Mouse (Mus musculus) adipocyte (in vitro differentiated cells): ENCODE data around the gene Epn3.
A peak's percentile ranks its signal among the peaks of the same experiment; 100 is the strongest.

Experiments
- DNase-seq: peaks from one replicate; pipeline ENCODE4 v3.0.0-alpha.2; 2016; ENCODE audit warnings: low spot score

Gene Epn3

DNA sequence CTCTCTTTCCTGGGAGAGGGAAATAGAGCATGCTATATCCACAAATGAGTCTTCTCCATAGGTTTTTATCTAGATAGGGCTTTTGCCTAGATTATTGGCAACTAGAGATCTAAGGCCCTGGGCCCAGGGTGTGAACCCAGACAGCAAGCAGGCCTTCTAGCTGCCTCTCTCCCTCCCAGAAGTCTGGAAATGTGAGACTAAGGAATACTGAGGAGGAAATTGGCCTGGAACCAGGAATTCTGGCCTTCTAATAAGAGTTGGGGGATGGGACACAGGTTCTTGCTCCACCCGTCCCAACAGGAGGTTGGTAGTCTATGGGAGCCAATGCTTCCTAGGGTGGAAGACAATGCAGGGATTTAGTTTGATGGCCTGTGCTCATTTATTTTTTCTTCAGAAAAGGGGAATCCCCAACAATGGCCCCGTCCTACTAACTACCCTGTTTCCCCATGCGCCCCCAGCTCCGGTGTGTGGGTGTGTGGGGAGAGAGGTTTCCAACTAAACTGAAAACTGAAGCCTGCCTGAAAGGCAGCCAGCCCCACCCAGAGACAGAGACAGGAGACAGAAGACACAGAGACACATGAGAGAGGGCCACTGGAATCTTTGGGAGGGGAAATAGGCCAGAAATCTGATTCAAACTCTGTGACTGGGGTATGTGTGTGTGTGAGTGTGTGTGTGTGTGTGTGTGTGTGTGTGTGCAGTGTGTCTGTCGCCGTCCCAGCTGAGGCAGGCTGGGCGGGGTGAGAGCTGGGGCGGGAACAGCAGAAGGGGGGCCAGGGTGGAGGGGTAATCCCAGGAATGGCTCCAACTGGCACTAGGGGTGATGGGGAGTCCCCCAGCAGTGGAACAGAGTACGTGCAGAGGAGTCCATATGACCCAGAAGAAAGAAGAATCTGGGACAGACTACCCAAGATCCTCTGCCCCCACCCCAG lies 30.4 kb downstream of the Epn3 start:
- peak; percentile 74 for DNase-seq

DNA sequence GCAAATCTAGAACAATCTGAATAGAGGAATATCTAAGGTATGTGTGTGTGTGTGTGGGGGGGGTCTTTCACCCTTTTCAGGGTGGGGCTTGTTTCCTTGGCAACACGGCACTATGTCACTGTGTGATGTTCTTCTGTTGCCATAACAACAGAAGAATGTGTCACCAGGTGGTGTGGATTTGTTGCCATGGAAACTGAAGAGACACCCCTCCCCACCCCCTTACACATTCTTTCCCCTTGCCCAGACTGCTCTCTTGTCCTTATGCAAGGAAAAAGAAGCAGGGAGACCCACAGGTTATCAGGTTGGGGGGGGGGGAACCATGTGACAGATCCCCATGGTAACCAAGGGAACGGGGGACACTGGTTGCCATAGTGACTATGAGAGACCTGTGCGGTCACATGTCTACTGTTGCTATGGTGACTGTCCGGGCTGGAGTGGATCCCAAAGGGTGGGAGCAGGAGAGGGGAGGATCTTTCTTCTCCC lies 31.2 kb downstream of the Epn3 start:
- DNase-seq: no peak

DNA sequence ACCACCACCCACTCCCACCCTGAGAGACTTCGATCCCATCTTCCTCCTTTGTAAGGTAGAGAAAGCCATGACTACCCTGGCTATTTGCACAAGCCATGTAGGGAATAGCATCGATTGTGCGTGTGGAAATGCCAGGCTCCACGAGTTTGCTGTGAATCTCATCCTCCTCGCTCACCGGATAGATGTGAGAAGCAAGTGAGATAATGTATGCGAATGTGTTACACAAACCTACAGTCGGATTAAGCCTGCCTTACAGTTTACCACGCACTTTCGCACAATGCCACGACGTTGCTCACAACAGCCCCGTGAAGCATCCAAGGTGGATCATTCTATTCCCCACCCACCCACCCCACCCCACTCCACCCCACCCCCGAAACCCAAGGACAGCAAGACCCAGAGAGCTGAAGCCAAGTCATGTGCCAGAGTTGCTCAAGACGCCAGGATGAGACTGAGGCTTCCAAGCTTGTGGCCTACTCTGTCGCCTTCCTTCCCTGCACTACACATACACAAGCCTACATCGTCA lies 33.4 kb downstream of the Epn3 start:
- no peak for DNase-seq

DNA sequence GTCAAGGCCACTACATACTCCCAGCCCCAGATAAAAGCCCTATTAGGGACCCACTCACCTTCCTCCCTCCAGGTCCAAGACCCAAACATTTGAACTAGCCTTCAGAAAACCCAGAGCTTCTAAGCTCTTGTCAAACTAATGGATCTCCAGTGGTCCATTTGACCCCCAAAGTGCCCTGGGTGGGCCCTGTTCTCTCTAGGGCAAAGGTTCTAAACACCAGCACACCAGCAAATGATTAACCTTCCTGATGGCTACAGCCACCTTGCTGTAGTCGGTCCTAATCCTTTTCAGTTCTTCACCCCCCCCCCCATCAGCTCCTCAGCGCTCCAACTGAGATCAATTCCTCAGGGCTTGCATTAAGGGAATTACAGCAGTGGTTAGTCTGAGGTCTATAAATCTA lies 35.6 kb downstream of the Epn3 start:
- DNase-seq: no peak

DNA sequence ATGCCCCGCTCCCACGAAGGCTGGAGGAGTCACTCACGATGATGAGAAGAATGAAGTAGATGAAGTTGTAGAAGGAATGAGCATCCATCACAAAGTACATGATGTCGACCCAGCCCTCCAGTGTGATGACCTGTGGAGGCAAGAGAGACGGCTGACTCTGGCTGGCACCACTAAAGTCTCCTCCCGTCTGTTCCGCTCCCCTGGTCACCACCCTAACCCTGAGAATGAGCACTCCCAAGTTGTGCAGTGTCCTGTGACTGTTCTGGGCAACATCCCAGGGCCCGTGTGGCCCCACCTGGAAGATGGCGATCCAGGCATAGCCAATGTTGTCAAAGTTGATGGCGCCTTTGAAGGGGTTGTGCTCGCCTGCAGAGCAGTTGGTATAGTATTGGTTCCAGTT lies 37.9 kb downstream of the Epn3 start:
- no peak for DNase-seq

DNA sequence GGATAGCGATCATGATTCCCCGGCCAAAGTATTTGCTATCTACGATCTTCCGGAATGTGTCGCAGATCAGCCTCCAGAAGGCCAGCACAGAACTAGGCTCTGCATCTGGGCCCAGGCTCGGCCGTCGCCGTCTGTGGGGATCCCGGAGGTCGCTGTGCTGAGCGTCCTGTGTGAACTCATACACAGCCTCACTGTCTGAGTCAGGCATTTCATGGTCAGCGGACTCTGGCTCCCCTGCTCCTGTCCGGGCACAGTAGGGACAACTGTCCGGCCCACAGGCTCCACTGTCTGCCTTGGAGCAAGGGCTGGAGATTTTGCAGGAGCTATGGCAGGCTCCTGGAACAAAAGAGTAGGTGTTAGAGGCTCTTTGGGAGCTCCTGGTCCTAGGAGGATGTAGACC lies 42.8 kb downstream of the Epn3 start:
- no peak for DNase-seq

DNA sequence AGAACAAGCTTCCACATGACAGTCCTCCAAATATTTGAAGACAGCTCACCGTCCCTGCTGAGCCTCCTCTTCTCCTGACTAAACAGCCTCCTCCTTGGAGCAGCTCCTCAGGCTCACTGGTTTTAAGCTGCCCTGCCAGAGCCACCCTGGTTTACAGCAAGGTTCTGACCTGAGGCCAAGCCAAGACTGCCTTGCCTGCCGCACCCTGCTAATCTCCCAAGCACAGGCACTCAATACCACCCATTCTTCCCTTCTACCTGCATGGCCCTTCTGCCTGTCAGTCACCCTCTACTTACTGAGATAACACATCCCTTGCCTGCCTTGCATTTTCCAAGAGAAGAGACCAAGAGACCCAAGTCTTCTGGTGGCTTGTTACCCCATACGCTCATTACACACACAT lies 43.4 kb downstream of the Epn3 start:
- DNase-seq: no peak

DNA sequence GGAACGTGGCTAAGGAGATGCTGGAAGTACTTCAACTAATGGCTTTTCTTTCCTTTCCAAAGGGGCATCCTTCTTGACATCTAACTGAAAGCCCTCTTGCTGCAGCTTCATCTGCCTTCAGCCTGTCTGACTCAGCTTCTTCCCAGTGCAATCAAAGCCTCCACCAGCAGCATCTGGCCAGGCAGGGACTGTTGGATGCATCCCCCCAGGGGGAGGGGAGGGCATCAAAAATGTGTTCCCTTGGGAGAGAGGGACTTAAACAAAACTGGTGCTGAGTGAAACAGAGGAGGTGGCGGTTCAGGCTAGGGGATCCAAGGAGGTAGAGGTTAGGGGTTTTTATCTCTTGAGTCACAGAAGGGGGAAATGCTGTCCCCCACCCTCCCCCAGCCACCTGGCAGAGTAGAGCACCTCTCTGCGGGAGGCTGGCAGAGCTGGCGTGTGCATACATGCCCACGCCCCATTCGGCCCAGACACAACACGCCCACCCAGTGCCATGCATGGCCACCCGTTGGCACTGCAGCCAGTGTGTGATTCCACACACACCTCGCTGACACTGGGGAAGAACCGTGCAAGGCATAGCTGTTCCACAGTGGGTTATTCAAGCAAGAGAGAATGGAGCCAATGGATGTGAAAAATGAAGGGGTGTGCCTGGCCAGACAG lies 44.5 kb downstream of the Epn3 start:
- no peak for DNase-seq

DNA sequence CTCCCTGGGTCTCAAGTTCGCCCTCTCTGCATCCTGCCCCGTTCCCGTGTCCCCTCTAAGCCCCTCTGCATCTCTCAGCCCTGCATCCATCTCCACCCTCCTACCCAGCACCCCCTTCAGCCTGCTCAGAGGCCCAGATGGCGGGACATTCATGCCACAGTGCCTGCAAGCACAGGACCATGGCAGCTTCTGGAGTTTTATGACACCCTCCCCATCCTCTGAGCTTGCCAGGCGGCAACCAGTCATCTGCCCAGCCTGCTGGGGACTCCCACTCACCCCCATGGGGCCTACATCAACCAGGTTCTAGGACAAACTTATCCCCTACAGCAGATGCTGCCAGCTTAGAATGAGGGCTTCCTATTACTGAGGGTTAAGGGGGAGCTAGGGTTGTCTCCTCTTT lies 45.0 kb downstream of the Epn3 start:
- no peak for DNase-seq

DNA sequence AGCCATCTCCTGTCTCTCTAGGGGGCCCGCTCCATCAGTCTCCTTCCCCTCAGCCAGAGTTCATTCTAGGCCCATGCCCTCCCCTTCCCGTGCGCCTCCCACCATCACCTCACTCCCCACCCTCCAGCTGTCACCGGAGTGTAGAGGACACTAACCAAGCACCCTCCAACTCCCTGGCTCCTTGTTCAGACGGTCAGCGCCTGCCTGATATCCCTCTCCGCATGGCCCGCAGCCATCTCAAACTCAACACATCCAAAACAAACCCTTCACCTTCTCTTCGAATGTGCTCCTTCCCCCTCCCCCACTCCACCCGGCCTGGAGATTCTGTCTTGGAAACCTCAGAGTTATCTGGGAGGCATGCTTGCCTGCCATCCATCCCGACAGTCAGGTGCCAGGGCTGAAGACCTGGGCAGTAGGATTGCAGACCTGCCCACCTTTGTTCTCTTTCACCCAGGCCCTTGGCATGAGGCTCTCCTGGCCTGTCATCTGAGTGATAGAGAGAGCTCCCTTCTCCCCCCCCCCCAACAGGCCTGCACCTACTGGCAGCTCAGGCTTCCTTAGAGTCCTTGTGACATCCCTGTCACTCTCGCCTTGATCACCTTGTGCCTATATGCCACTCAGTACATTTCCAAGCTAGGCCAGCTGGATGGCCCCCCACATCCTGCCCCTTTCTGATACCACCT lies 48.5 kb downstream of the Epn3 start:
- no peak for DNase-seq

DNA sequence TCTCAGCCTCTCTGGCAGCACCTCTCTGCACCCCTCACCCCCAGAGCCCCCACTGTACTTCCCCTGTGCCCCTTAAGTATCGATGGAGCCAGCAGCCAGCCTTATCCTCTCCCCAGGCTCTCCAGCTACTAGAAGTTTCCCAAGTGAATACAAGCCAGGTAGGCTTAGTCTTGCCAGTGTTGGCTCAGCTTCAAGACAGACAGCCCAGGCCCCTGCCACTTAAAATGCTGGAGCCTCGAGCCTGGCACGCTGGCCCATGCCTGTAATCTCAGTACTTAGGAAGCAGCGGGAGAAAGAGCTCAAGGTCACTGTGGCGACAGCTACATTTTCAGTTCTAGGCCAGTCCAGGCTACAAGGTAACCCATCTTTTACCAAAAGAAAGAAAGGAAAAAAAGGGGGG lies 49.9 kb downstream of the Epn3 start:
- DNase-seq: no peak

DNA sequence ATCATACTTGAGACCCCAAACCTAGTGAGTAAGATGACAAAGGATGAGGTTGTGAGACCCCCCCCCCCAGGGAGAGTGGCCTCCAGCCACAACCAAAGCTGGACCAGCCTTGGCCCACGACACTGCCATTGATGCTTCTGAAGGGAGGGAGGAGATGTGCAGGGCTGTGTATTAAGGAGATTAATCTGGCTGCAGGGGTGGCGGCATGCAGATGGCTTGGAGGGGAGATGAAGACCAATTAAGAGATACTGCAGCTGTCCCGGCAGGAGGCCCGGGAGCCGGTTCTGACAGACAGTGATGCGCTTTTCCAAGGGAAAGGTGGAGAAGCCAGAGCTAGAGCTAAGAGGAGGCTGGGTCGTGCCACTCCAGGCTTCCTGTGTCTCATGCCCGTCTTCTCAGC lies 50.5 kb downstream of the Epn3 start:
- DNase-seq: no peak

DNA sequence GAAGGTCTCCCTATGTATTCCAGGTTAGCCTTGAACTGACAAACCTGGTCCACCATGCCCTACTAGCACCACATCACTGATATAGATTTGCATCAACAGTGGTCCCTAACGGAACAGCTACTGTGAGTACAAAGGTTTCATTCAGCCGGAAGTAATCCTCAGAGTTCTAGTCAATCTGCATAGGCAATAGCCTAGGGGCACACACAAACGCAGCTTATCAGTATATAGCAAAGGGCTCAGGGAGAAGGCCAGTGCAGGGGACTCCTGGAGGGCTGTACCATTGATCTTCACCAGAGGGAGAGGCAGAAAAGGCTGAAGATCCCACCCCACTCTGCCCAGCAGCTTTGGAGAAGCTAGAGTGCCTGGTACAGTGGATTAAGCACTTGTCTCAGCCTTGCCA lies 52.8 kb downstream of the Epn3 start:
- DNase-seq: no peak

DNA sequence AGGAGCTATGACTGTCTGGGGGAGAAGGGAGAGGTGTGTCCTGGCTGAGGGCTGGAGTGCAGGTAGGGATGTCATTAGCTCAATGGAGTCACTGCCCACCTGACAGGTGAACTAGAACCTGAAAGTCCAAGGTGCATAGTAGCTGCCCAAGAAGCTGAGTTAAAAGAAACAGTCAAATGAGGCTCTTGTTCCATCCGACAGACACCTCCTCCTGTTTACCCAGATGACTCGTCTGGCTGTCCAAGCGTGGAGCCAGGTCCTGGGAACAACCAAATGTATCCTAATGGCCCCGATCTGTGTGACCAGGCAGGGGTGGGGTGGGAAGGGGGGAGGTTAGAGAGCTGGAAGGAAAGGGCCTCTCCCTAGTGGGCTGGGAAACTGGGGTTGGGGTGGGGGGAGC lies 54.5 kb downstream of the Epn3 start:
- DNase-seq: no peak

DNA sequence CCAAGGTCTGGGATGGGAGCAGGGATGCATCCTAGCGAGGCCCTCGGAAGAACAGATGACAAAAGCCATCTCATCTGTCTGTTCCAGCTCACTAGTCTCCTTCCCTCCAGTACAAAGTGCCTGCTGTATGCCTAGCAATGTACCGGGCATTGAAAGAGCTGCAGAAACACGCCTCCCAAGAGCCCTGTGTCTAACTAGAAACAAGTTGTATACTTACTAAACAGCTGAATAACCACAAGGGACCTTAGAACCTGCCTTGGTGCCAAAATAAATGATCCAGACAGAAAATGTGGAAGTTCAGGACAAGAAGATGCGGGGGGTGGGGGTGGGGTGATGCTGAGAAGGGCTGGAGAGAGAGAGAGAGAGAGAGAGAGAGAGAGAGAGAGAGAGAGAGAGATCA lies 54.9 kb downstream of the Epn3 start:
- peak; percentile 21 for DNase-seq

DNA sequence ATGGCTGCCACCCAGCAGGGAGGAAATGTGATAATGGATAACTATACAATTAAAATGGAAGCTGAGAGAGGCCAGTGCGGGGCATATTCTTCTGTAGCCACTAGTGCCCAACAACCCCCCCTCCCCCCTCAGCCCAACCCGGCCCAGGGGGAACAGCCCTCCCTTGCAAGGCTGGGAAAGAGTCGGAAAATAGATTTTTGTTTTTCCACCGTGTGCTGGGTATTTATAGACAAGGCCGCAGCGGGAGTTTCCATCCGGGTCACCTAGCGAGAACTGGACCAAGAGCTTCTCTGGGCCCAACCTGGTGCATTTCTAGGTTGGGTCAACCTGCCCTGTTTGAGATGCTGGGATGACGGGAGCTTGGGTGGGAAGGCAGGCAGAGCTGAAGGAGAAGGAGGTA lies 58.0 kb downstream of the Epn3 start:
- no peak for DNase-seq

DNA sequence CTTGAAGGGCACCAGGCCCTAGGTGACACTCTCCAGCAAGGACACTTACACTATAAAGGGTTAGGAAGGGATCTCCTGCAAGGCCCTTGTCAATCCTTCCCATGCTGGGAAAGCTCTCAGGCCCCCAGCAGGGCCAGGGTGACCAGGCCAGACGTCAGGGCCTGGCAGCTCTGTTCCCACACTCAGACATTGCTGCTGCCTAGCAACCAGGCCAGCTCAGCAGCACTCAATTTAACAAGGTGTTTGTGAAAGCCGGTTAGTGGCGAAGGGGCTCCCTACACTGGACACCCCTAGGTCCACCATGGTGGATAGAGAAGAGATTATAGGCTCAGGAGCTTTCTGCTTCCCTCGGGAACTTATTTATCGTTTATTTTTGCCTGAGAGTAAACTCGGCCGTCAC lies 58.7 kb downstream of the Epn3 start:
- no peak for DNase-seq

DNA sequence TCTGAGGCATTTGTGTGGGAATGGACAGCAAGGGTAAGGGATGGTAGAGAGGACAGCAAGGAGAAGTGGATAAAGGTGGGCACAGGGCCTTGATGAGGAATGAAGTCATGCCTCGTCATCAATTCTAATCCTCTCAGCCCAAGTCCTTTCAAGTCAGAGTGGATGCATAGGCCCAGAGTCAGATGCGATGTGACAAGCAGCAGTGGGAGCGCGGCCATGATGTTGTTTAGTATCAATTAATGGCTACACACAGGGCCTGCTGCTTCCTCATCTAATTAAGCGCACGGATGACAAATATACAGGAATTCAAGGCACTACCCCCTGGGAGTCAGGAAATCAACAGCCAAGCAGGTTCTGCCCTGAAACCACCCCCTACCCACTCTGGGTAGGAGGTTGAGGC lies 59.4 kb downstream of the Epn3 start:
- DNase-seq: no peak
